ENCODE assay signal across 8 mouse cellular contexts in the genomic region with DNA sequence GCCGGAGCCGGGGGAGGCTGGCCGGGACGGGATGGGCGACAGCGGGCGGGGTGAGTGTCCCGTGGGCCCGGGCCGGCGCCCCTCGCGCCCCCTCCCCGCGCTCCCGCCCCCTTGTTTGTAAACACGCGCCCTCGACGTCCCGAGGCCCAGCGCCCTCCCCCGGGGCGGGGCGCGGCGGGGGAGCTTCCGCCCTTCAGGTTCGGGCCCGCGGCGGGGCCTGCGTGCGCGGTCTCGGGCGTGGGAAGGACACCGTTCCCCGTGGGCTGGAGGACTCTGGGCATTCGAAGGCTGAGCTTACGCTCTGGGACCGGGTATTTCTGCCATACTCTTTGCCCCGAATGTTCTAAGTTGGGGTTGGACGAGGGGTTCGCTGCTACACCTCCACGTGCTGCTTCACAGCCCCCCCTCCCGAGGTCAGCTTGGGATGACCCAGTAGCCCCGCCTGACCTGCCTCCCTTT. TPM values are rescaled to one million over a fixed set of nuclear protein-coding genes. Genes with fewer than 3 reads are reported as not detected.
A peak's percentile ranks its signal among the peaks of the same experiment; 100 is the strongest.
DNase-seq lines count a peak whose midpoint lies in the region; ATAC-seq and TF ChIP-seq lines count a peak whose summit lies in the region.

No protein-coding gene starts in this region.

- no peak for ATAC-seq in forebrain, embryonic 11.5 days (replicated peaks; ENCODE audit: low FRiP score)
- ATAC-seq in megakaryocyte progenitor cell, adult 5-6 weeks (replicated peaks; ENCODE audit: poor library complexity), result no peak

- peak overlapping the region; percentile 95 for H3K9ac ChIP-seq in heart, adult 2 months (ENCODE audit: low read depth, low read length)
- H3K9ac ChIP-seq in forebrain, embryonic 11.5 days (ENCODE audit: low read length), result peak overlapping the region; percentile 94

- H3K4me2 ChIP-seq in forebrain, embryonic 11.5 days (ENCODE audit: low read depth, low read length, severe bottlenecking), result peak overlapping the region; percentile 100

- H3K27me3 ChIP-seq in heart, adult 2 months (ENCODE audit: control insufficient read depth, insufficient read depth, low read length), result no peaks in the 10 kb centered on the region
- H3K27me3 ChIP-seq in forebrain, embryonic 11.5 days (ENCODE audit: control insufficient read depth, insufficient read depth, low read length), result no peaks in the 10 kb centered on the region

- peak overlapping the region; percentile 92 for H3K4me3 ChIP-seq in heart, adult 2 months
- H3K4me3 ChIP-seq in forebrain, embryonic 11.5 days (ENCODE audit: low read depth, low read length), result peak overlapping the region; percentile 72

- no peak for TF ChIP-seq POLR2A in heart, adult 2 months (IDR thresholded peaks at IDR 0.05; ENCODE audit: insufficient read depth, low read depth, low read length)

- no peaks in the 10 kb centered on the region for H3K9me3 ChIP-seq in forebrain, embryonic 11.5 days (ENCODE audit: control insufficient read depth, low read length)

- H3K27ac ChIP-seq in heart, adult 2 months, result peak overlapping the region; percentile 99
- peak overlapping the region; percentile 85 for H3K27ac ChIP-seq in forebrain, embryonic 11.5 days (ENCODE audit: low read depth, low read length)

- no peak for TF ChIP-seq EP300 in heart, adult 2 months (IDR thresholded peaks at IDR 0.05; ENCODE audit: insufficient read depth, low read depth, low read length)

- peaks cover 2% of the 10 kb centered on the region; the same call in 1 of the 2 replicates for H3K36me3 ChIP-seq in heart, adult 2 months (ENCODE audit: control insufficient read depth, insufficient read depth, low read length)
- peaks cover 20% of the 10 kb centered on the region for H3K36me3 ChIP-seq in forebrain, embryonic 11.5 days (ENCODE audit: control insufficient read depth, insufficient read depth, low read length)

- intact Hi-C loops in heart, adult 2 months (cut with DNase I), result loop anchor here (5.0 kb wide), 2 partner anchors 85 to 185 kb away; a partner anchor contains a TSS

- TF ChIP-seq CTCF in heart, adult 2 months (IDR thresholded peaks at IDR 0.05), result no peak

- peaks cover 17% of the 10 kb centered on the region for H3K4me1 ChIP-seq in heart, adult 2 months (ENCODE audit: control insufficient read depth, insufficient read depth, low read length)
- H3K4me1 ChIP-seq in forebrain, embryonic 11.5 days (replicated peaks; ENCODE audit: control insufficient read depth, insufficient read depth, low read length), result peaks cover 28% of the 10 kb centered on the region

- 0 out of 2 replicates have a peak, but pooled peaks cover 2% of the 10 kb centered on the region for H3K79me2 ChIP-seq in heart, adult 2 months (replicated peaks; ENCODE audit: control insufficient read depth, insufficient read depth, low read length)

- peak in 1 of 2 experiments; percentile 85 for DNase-seq in heart, adult 2 months
- DNase-seq in heart, adult 11 months, result no peak
- DNase-seq in NIH3T3 (ENCODE audit: low read depth), result peak; percentile 82
- DNase-seq in forebrain, embryonic 11.5 days (ENCODE audit: low spot score), result no peak
- DNase-seq in kidney, adult 8-10 months, result peak; percentile 70 to 73
- DNase-seq in lung, postnatal 10 days, result peak; percentile 80
- peak; percentile 73 to 81 for DNase-seq in spleen, postnatal 10 days (ENCODE audit: low spot score in 2 of 2)

- WGBS in heart, adult 2 months, result under 1% methylated on average over 40 of the region's 48 CpGs
- 0% methylated on average over 43 of the region's 48 CpGs for WGBS in forebrain, embryonic 11.5 days

RNA-seq across cellular contexts. Expression of a gene that starts 0.6 kb away (rescaled TPM):
- 10 to 100 TPM; 39.1 to 42.4 TPM for total RNA-seq in heart, adult 2 months (2021)
- polyA plus RNA-seq in heart, adult 2 months (2012; rRNA removed), result 38.8 and 41.3 TPM in 2 replicates
- 32.8 and 40.3 TPM in 2 replicates for polyA plus RNA-seq in forebrain, embryonic 11.5 days (2014; fragmentation: Nextera tagmentation; extraction: Ambion mirVana)
- total RNA-seq in megakaryocyte progenitor cell, adult 5-6 weeks (2015), result 22.1 and 22.2 TPM in 2 replicates
- total RNA-seq in megakaryocyte progenitor cell, adult 5-6 weeks (2017), result 34.2 and 42.6 TPM in 2 replicates

RNA-seq across cellular contexts. Expression of a gene that starts 0.7 kb away (rescaled TPM):
- total RNA-seq in heart, adult 2 months (2021), result 10 to 100 TPM; 76.0 to 79.8 TPM
- 64.0 and 72.5 TPM in 2 replicates for polyA plus RNA-seq in heart, adult 2 months (2012; rRNA removed)
- 99.6 and 104 TPM in 2 replicates for polyA plus RNA-seq in forebrain, embryonic 11.5 days (2014; fragmentation: Nextera tagmentation; extraction: Ambion mirVana)
- total RNA-seq in megakaryocyte progenitor cell, adult 5-6 weeks (2015), result 6.2 and 9.5 TPM in 2 replicates
- total RNA-seq in megakaryocyte progenitor cell, adult 5-6 weeks (2017), result 101 and 107 TPM in 2 replicates

RNA-seq across cellular contexts. Expression of a gene that starts 4.3 kb away (rescaled TPM):
- 100 to 1,000 TPM; 112 to 138 TPM for total RNA-seq in heart, adult 2 months (2021)
- polyA plus RNA-seq in heart, adult 2 months (2012; rRNA removed), result 87.0 and 91.6 TPM in 2 replicates
- 81.7 and 101 TPM in 2 replicates for polyA plus RNA-seq in forebrain, embryonic 11.5 days (2014; fragmentation: Nextera tagmentation; extraction: Ambion mirVana)
- total RNA-seq in megakaryocyte progenitor cell, adult 5-6 weeks (2015), result 61.7 and 65.6 TPM in 2 replicates
- total RNA-seq in megakaryocyte progenitor cell, adult 5-6 weeks (2017), result 36.6 and 46.5 TPM in 2 replicates

RNA-seq across cellular contexts. Expression of a gene that starts 7.0 kb away (rescaled TPM):
- 1 to 10 TPM in 1 of 2 experiments, under 1 TPM in 1; 0.89 to 1.8 TPM for total RNA-seq in heart, adult 2 months (2021)
- 0.98 and 1.7 TPM in 2 replicates for polyA plus RNA-seq in heart, adult 2 months (2012; rRNA removed)
- 1.3 and 1.7 TPM in 2 replicates for polyA plus RNA-seq in forebrain, embryonic 11.5 days (2014; fragmentation: Nextera tagmentation; extraction: Ambion mirVana)
- 0.83 and 0.94 TPM in 2 replicates for total RNA-seq in megakaryocyte progenitor cell, adult 5-6 weeks (2015)
- total RNA-seq in megakaryocyte progenitor cell, adult 5-6 weeks (2017), result 1.9 and 3.1 TPM in 2 replicates

RNA-seq across cellular contexts. Expression of a gene that starts 7.7 kb away (rescaled TPM):
- 10 to 100 TPM; 13.0 to 13.1 TPM for total RNA-seq in heart, adult 2 months (2021)
- polyA plus RNA-seq in heart, adult 2 months (2012; rRNA removed), result 18.6 and 20.8 TPM in 2 replicates
- polyA plus RNA-seq in forebrain, embryonic 11.5 days (2014; fragmentation: Nextera tagmentation; extraction: Ambion mirVana), result 7.5 and 8.3 TPM in 2 replicates
- total RNA-seq in megakaryocyte progenitor cell, adult 5-6 weeks (2015), result 8.1 and 9.6 TPM in 2 replicates
- 9.8 and 12.7 TPM in 2 replicates for total RNA-seq in megakaryocyte progenitor cell, adult 5-6 weeks (2017)

Comparison
In these comparisons a context has a peak if more than half of its experiments do, and no peak if none do; other contexts are left out.
1. DNase-seq: peak in NIH3T3 (single experiment), kidney, adult 8-10 months (2 of 2), lung, postnatal 10 days (single experiment) and spleen, postnatal 10 days (2 of 2); none in heart, adult 11 months (single experiment) and forebrain, embryonic 11.5 days (single experiment).